Mouse (Mus musculus) MEL (cell line): ENCODE measurements around the gene Nlk.

Experiments
- CHD2 ChIP-seq: IDR thresholded peaks from 2 replicates; pipeline ENCODE4 v1.6.1; 2011; ENCODE audit warnings: low read length, improper control_type of control experiment
- E2F4 ChIP-seq: IDR thresholded peaks from 2 replicates; pipeline ENCODE4 v1.6.1; 2011; ENCODE audit warnings: low read depth, low read length, improper control_type of control experiment, borderline replicate concordance
- POLR2AphosphoS2 ChIP-seq: IDR thresholded peaks from 2 replicates; pipeline ENCODE4 v1.6.1; 2011; ENCODE audit warnings: low read length, improper control_type of control experiment

DNA sequence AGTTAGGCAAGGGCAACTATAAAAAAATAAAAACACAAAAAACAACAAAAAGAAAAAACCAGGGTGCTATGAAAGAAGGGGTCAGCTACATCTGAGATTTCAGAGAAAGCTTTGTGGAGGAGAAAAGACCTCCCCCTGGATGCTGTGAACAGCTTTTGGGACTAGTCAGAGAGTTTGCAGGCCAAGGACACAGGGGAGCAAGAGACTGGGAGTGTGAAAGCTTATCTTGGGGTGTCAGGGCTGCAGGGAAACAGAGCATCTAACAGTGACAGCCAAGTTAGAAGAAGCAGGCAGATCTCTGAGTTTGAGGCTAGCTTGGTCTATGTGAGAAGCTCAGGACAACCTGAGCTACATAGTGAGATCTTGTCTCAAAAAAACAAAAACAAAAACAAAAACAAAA lies 42.2 kb upstream of the Nlk start:
- TF ChIP-seq CHD2, result no peak
- no peak for TF ChIP-seq E2F4
- TF ChIP-seq POLR2AphosphoS2, result no peak
